Mouse (Mus musculus) brown adipose tissue, adult 24 weeks (tissue): Measurements from ENCODE around the gene Aes. TPM values are rescaled to one million over a fixed set of nuclear protein-coding genes. Genes with fewer than 3 reads are reported as not detected.

Experiments used
- H3K27ac ChIP-seq: fragments of 200-500 bp; replicated peaks from 2 replicates; pipeline ENCODE4 v1.5.1; 2012; ENCODE audit warnings: low read depth, mild to moderate bottlenecking, low read length
- H3K4me1 ChIP-seq: fragments of 200-500 bp; 2 replicates; pipeline ENCODE4 v1.6.1; 2012; ENCODE audit warnings: low read length, mixed read lengths; ENCODE audit not compliant: control insufficient read depth, insufficient read depth, insufficient read length
- H3K4me3 ChIP-seq: fragments of 200-500 bp; 2 replicates; pipeline ENCODE4 v1.5.1; 2012; ENCODE audit warnings: low read depth, mild to moderate bottlenecking, low read length, moderate library complexity; ENCODE audit not compliant: insufficient read depth
- polyA plus RNA-seq: library from polyadenylated mRNA; stranded (reverse); fragments of >200 nt; gene quantifications from 2 replicates; pipeline ENCODE4 v1.2.4, GENCODE M21; 2012; ENCODE audit not compliant: missing spikeins, insufficient read depth, insufficient read length

Gene Aes
- polyA plus RNA-seq, 1 experiment = 754 TPM

- Histone ChIP-seq H3K27ac (no peak overlapping the region), H3K4me1 (peaks cover 5% of the 10 kb centered on the region; the same call in 1 of the 2 replicates), H3K4me3 (no peak overlapping the region)
Observed at GRCm38 (mm10) chr10:81553807-81554755, 5.2 kb upstream of the Aes start.

- no peak overlapping the region for H3K27ac ChIP-seq
- H3K4me1 ChIP-seq = peaks cover 8% of the 10 kb centered on the region
- H3K4me3 ChIP-seq = no peak overlapping the region
Observed at GRCm38 (mm10) chr10:81556282-81556681, 3.0 kb upstream of the Aes start.

- H3K27ac ChIP-seq = no peak overlapping the region
- H3K4me1 ChIP-seq = peaks cover 13% of the 10 kb centered on the region
- no peak overlapping the region for H3K4me3 ChIP-seq
Observed at GRCm38 (mm10) chr10:81557491-81557890, 1.8 kb upstream of the Aes start.

- Histone ChIP-seq H3K27ac (peak overlapping the region; percentile 86), H3K4me1 (peaks cover 20% of the 10 kb centered on the region), H3K4me3 (peak overlapping the region; percentile 100)
Observed at GRCm38 (mm10) chr10:81559627-81560539, 595 bp downstream of the Aes start.

GRCm38 (mm10) chr10:81560719-81561459, 1.6 kb downstream of the Aes start:
- Histone ChIP-seq H3K4me3 (peak overlapping the region; percentile 100), H3K27ac (no peak overlapping the region), H3K4me1 (peaks cover 20% of the 10 kb centered on the region)

GRCm38 (mm10) chr10:81562411-81562810, 3.1 kb downstream of the Aes start:
- H3K4me3 ChIP-seq = no peak overlapping the region
- no peak overlapping the region for H3K27ac ChIP-seq
- H3K4me1 ChIP-seq = peaks cover 20% of the 10 kb centered on the region

GRCm38 (mm10) chr10:81563481-81563880, 4.2 kb downstream of the Aes start:
- H3K4me3 ChIP-seq = no peak overlapping the region
- no peak overlapping the region for H3K27ac ChIP-seq
- H3K4me1 ChIP-seq = peaks cover 20% of the 10 kb centered on the region

- Histone ChIP-seq H3K27ac (no peak overlapping the region), H3K4me1 (peaks cover 14% of the 10 kb centered on the region), H3K4me3 (peak overlapping the region; percentile 37; the same call in 1 of the 2 replicates)
Observed at GRCm38 (mm10) chr10:81564216-81564615, 4.9 kb downstream of the Aes start.

- H3K4me1 ChIP-seq = peaks cover 14% of the 10 kb centered on the region
- no peak overlapping the region for H3K27ac ChIP-seq
- no peak overlapping the region for H3K4me3 ChIP-seq
Observed at GRCm38 (mm10) chr10:81564734-81565133, 5.4 kb downstream of the Aes start.

- peaks cover 14% of the 10 kb centered on the region for H3K4me1 ChIP-seq
- no peak overlapping the region for H3K27ac ChIP-seq
Observed at GRCm38 (mm10) chr10:81565257-81566228, 6.3 kb downstream of the Aes start.

GRCm38 (mm10) chr10:81568381-81569191, 9.3 kb downstream of the Aes start:
- Histone ChIP-seq H3K27ac (no peak overlapping the region), H3K4me1 (peaks cover 4% of the 10 kb centered on the region; the same call in 1 of the 2 replicates), H3K4me3 (no peak overlapping the region)

More at GRCm38 (mm10) chr10:81565257-81566228, 6.3 kb downstream of the Aes start:
- H3K4me3 ChIP-seq = no peak overlapping the region

GRCm38 (mm10) chr10:81569507-81570237, 10.4 kb downstream of the Aes start:
- Histone ChIP-seq H3K4me3 (no peak overlapping the region), H3K4me1 (0 out of 2 replicates have a peak, but pooled peaks cover 4% of the 10 kb centered on the region), H3K27ac (no peak overlapping the region)
